Mouse (Mus musculus) intestine, postnatal 0 days (tissue): ENCODE measurements around the gene Sfrp2. TPM values are rescaled to one million over a fixed set of nuclear protein-coding genes. Genes with fewer than 3 reads are reported as not detected.
A peak's percentile ranks its signal among the peaks of the same experiment; 100 is the strongest.

Experiments
- ATAC-seq: fragments of 200-750 bp; cut with Nextera tagmentation; 2 replicates; pipeline ENCODE4 v1.8.0; 2017; ENCODE audit warnings: mild to moderate bottlenecking, moderate TSS enrichment, moderate library complexity
- H3K27ac ChIP-seq: fragments of 300-500 bp; sonication (generic); 2 replicates; pipeline ENCODE4 v1.5.1; 2014; ENCODE audit warnings: mild to moderate bottlenecking, low read depth, low read length, moderate library complexity
- H3K27me3 ChIP-seq: fragments of 300-500 bp; sonication (generic); replicated peaks from 2 replicates; pipeline ENCODE4 v1.6.1; 2014; ENCODE audit warnings: low read length, mixed read lengths; ENCODE audit not compliant: control insufficient read depth, insufficient read depth
- H3K36me3 ChIP-seq: fragments of 300-500 bp; sonication (generic); 2 replicates; pipeline ENCODE4 v1.6.1; 2014; ENCODE audit warnings: mild to moderate bottlenecking, moderate library complexity; ENCODE audit not compliant: control insufficient read depth, insufficient read depth
- H3K4me1 ChIP-seq: fragments of 300-500 bp; sonication (generic); replicated peaks from 2 replicates; pipeline ENCODE4 v1.6.1; 2014; ENCODE audit warnings: antibody characterized with exemption, low read length, mixed read lengths; ENCODE audit not compliant: control insufficient read depth, insufficient read depth
- H3K4me2 ChIP-seq: fragments of 300-500 bp; sonication (generic); replicated peaks from 2 replicates; pipeline ENCODE4 v1.6.1; 2014; ENCODE audit warnings: low read depth, mild to moderate bottlenecking, moderate library complexity
- H3K4me3 ChIP-seq: fragments of 300-500 bp; sonication (generic); 2 replicates; pipeline ENCODE4 v1.5.1; 2014; ENCODE audit warnings: low read depth, low read length
- H3K9ac ChIP-seq: fragments of 300-500 bp; sonication (generic); 2 replicates; pipeline ENCODE4 v1.6.1; 2014; ENCODE audit warnings: mild to moderate bottlenecking, low read depth, low read length
- H3K9me3 ChIP-seq: fragments of 300-500 bp; sonication (generic); 2 replicates; pipeline ENCODE4 v1.6.1; 2016; ENCODE audit warnings: mixed run types; ENCODE audit not compliant: control insufficient read depth
- CTCF ChIP-seq: sonication (generic); IDR thresholded peaks from 2 replicates; pipeline ENCODE4 v1.5.1; 2016; ENCODE audit warnings: low read depth, mild to moderate bottlenecking, control low read depth, antibody characterized with exemption, moderate library complexity
- WGBS: fragments of 180-500 bp; shearing (Covaris S2); extraction: QIAGEN DNeasy Blood & Tissue Kit; methylation state at CpG from one replicate; pipeline ENCODE4 v1.1.7; 2014; 5-methylcytosine and 5-hydroxymethylcytosine counted together
- polyA plus RNA-seq: library from polyadenylated mRNA; unstranded; fragments of >200 nt; fragmentation: Nextera tagmentation; extraction: Ambion mirVana; gene quantifications from 2 replicates; pipeline ENCODE4 v1.2.1, GENCODE M21; 2015

Sfrp2 gene
- polyA plus RNA-seq, 1 experiment from 2014 or later = 20.7 TPM

DNA sequence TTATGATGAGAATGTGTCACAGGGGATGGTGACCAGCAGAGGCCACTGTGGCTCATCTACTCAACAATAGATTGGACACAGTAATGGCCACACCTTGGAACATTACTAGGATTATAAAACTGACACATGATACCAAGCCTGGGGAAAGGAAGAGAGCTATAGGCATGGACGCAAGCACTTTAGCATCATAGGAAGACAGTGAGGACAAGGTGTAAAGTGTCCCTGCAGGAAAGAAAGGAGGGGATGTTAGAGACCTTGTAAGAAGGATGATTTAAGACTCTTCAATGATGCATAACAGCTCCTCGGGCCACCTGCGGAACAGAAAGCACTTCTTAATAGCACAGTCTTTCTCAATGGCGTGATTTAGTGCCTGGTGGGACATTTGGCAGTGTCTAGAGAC lies 29.1 kb upstream of the Sfrp2 start:
- Histone ChIP-seq H3K4me3 (no peak overlapping the region), H3K4me2 (no peak overlapping the region), H3K9ac (no peak overlapping the region), H3K27me3 (no peaks in the 10 kb centered on the region), H3K9me3 (no peaks in the 10 kb centered on the region), H3K27ac (no peak overlapping the region), H3K36me3 (no peaks in the 10 kb centered on the region), H3K4me1 (no peaks in the 10 kb centered on the region)
- ATAC-seq = no peak
- 88% methylated on average over 4 of the region's 4 CpGs for WGBS
- peak; percentile 31; the same call in 1 of the 2 replicates for TF ChIP-seq CTCF

DNA sequence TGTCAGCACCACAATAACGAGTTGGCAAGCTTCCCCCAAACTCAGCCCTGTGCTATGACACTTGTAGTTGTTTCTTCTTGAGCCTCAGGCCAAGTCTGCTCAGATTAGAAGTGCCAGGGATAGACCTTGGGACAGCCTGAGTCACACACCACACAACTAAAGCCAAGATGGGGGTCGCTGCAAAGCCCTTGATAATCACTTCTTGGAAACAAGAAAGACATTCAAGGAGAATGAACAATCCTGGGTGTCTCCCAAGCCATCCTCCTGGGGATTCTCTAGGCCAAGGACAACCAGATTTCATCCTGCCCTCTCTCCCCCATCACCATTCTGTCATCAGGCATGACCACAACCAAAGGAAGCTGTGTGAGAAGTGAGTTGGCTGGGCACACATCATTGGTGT lies 25.9 kb upstream of the Sfrp2 start:
- no peak overlapping the region for H3K4me2 ChIP-seq
- no peaks in the 10 kb centered on the region for H3K27me3 ChIP-seq
- 70% methylated on average over 2 of the region's 2 CpGs for WGBS
- no peaks in the 10 kb centered on the region for H3K36me3 ChIP-seq
- H3K4me3 ChIP-seq = no peak overlapping the region
- H3K27ac ChIP-seq = no peak overlapping the region
- no peak for ATAC-seq
- no peak for TF ChIP-seq CTCF
- no peak overlapping the region for H3K9ac ChIP-seq
- H3K4me1 ChIP-seq = no peaks in the 10 kb centered on the region
- no peaks in the 10 kb centered on the region for H3K9me3 ChIP-seq

DNA sequence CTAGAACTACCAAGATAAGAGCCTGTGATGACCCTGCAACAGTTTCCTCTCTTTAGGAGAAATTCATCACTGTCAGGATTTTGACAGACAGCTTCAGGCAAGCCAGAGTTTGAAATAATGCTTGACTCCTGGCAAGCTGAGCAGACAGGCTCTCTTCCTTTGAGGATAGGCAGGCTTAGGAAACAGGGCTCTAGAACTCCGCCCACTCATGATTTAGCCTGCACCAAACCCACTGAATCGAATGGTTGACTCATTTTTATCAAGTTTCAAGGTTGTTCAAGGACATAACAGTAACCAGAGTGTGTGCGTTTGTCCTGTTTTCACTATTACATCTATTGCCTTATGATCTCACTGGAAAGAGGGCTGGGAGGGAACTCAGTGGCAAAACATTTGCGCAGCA lies 18.8 kb upstream of the Sfrp2 start:
- H3K36me3 ChIP-seq = no peaks in the 10 kb centered on the region
- no peak for TF ChIP-seq CTCF
- H3K4me1 ChIP-seq = no peaks in the 10 kb centered on the region
- H3K27me3 ChIP-seq = no peaks in the 10 kb centered on the region
- WGBS = 83% methylated on average over 4 of the region's 4 CpGs
- H3K27ac ChIP-seq = no peak overlapping the region
- H3K9ac ChIP-seq = no peak overlapping the region
- no peak for ATAC-seq
- no peaks in the 10 kb centered on the region for H3K9me3 ChIP-seq
- H3K4me2 ChIP-seq = no peak overlapping the region
- no peak overlapping the region for H3K4me3 ChIP-seq

DNA sequence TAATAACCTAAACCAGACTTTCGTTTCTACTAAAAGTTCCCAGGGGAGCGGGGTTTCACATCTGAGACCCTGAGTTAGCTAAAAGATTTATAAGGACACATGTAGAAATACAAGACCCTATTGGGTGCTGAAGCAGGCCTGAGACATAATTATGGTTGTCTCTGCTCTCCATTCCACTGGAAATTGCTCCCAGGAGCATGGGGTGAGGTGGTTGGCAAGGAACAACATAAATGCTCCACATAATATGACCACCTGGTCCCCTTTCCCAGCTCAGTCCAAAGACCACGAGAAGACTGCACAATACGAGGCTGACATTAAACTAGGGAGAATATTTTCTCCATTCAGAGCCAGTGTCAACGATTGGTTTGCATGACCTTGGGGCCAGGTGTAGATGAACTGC lies 18.2 kb upstream of the Sfrp2 start:
- Histone ChIP-seq H3K4me3 (no peak overlapping the region), H3K9ac (no peak overlapping the region), H3K27me3 (no peaks in the 10 kb centered on the region), H3K4me2 (no peak overlapping the region), H3K4me1 (no peaks in the 10 kb centered on the region), H3K27ac (no peak overlapping the region), H3K9me3 (no peaks in the 10 kb centered on the region), H3K36me3 (no peaks in the 10 kb centered on the region)
- WGBS = 81% methylated on average over 5 of the region's 5 CpGs
- TF ChIP-seq CTCF = no peak
- ATAC-seq = no peak

DNA sequence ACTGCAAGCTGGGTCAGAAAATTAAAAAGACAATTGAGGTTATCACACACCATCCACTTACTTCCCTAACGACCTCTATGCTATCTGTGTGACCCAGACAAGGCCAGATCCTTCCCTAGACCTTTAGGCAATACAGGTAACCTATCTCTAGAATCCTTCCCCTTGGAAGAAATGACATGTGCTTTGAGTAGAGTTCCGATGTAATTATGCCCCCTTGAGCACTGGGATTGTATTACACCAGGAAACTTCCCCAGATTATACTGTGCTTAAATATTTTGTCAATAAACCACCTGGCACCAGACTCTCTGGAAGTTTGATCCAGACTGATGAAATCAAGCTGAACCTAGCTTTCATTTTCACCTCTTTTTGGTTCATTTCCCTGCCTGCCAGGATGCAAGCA lies 14.5 kb upstream of the Sfrp2 start:
- no peak overlapping the region for H3K4me2 ChIP-seq
- no peaks in the 10 kb centered on the region for H3K4me1 ChIP-seq
- no peaks in the 10 kb centered on the region for H3K9me3 ChIP-seq
- no peak overlapping the region for H3K9ac ChIP-seq
- WGBS = 39% methylated on average over 2 of the region's 2 CpGs
- H3K36me3 ChIP-seq = no peaks in the 10 kb centered on the region
- no peak overlapping the region for H3K27ac ChIP-seq
- H3K4me3 ChIP-seq = no peak overlapping the region
- no peaks in the 10 kb centered on the region for H3K27me3 ChIP-seq
- peak; percentile 50 for TF ChIP-seq CTCF
- no peak for ATAC-seq

DNA sequence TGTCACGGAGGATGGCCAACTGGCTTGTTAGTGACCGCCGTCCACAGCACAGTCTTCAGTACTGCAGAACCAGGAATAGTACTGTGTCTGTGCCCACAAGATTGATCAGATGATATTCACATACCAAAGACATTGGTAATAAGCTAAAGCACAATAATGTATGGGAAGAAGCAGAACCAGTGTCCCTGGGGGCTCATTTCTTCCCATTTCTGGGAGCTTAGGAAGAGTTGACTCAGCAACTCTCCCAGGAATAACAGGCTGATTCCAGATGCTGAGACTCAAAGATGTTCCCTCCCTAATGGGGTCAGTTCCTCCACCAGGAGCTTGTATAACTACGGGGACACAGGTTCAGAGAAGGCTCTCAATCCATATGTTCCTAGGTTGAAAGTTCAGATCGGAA lies 13.9 kb upstream of the Sfrp2 start:
- H3K4me2 ChIP-seq = no peak overlapping the region
- WGBS = 82% methylated on average over 5 of the region's 5 CpGs
- TF ChIP-seq CTCF = no peak

DNA sequence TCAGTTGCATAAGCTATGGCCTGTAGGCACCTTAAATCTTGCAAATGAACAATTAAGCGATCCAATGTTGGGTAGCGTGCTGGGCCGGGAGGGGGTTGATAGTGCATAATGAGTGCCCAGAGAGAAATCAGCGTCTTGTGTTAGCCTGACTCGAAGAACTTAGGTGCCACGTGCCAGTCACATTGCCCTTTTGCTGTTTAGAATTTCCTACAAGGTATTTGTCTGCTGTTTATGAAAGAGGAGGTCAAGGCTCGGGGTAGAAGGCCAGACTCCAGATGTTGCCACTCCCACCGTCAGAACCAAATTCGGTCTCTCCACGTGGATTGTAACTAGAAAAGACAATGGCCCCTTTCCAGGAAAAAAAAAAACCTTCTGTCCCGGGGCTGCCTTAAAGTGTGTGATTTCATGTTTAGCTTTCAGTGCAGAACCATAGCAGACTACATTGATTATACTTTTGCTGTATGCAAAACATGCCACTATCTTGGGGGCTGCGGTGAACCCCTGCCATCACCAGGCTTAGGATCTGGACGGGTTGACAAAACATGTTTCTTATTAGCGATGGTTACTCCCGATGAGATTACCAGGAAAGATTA lies 11.0 kb upstream of the Sfrp2 start:
- no peaks in the 10 kb centered on the region for H3K27me3 ChIP-seq
- H3K36me3 ChIP-seq = no peaks in the 10 kb centered on the region
- H3K4me2 ChIP-seq = no peak overlapping the region
- H3K9me3 ChIP-seq = no peaks in the 10 kb centered on the region
- H3K27ac ChIP-seq = no peak overlapping the region
- WGBS = 78% methylated on average over 15 of the region's 15 CpGs
- no peaks in the 10 kb centered on the region for H3K4me1 ChIP-seq
- no peak for ATAC-seq
- H3K9ac ChIP-seq = no peak overlapping the region
- TF ChIP-seq CTCF = no peak
- H3K4me3 ChIP-seq = no peak overlapping the region

More for the DNA sequence above, 13.9 kb upstream of the Sfrp2 start:
- H3K4me3 ChIP-seq = no peak overlapping the region
- no peaks in the 10 kb centered on the region for H3K9me3 ChIP-seq
- H3K27ac ChIP-seq = no peak overlapping the region
- ATAC-seq = no peak
- H3K36me3 ChIP-seq = no peaks in the 10 kb centered on the region
- H3K4me1 ChIP-seq = no peaks in the 10 kb centered on the region
- H3K27me3 ChIP-seq = no peaks in the 10 kb centered on the region
- no peak overlapping the region for H3K9ac ChIP-seq
